Mouse (Mus musculus) liver, embryonic 15.5 days (tissue): ENCODE results near the gene Bik. TPM values are rescaled to one million over a fixed set of nuclear protein-coding genes. Genes with fewer than 3 reads are reported as not detected.
A peak's percentile ranks its signal among the peaks of the same experiment; 100 is the strongest.

Experiments
- ATAC-seq: fragments of 200-750 bp; cut with Nextera tagmentation; 2 replicates; pipeline ENCODE4 v1.8.0; 2017; ENCODE audit warnings: moderate number of reproducible peaks, mild to moderate bottlenecking, moderate library complexity; ENCODE audit not compliant: insufficient read depth
- H3K27ac ChIP-seq: fragments of 300-500 bp; sonication (generic); replicated peaks from 2 replicates; pipeline ENCODE4 v1.5.1; 2015; ENCODE audit warnings: mild to moderate bottlenecking, inconsistent platforms
- H3K27me3 ChIP-seq: fragments of 300-500 bp; sonication (generic); 2 replicates; pipeline ENCODE4 v1.6.1; 2015; ENCODE audit warnings: mild to moderate bottlenecking, inconsistent platforms
- H3K36me3 ChIP-seq: fragments of 300-500 bp; sonication (generic); replicated peaks from 2 replicates; pipeline ENCODE4 v1.6.1; 2015; ENCODE audit warnings: moderate library complexity, mild to moderate bottlenecking, inconsistent platforms
- H3K4me1 ChIP-seq: fragments of 300-500 bp; sonication (generic); replicated peaks from 2 replicates; pipeline ENCODE4 v1.6.1; 2015; ENCODE audit warnings: inconsistent platforms
- H3K4me2 ChIP-seq: fragments of 300-500 bp; sonication (generic); 2 replicates; pipeline ENCODE4 v1.6.1; 2015; ENCODE audit warnings: moderate library complexity, mild to moderate bottlenecking, inconsistent platforms
- H3K4me3 ChIP-seq: fragments of 300-500 bp; sonication (generic); replicated peaks from 2 replicates; pipeline ENCODE4 v1.5.1; 2015; ENCODE audit warnings: mild to moderate bottlenecking, inconsistent platforms
- H3K9ac ChIP-seq: fragments of 300-500 bp; sonication (generic); 2 replicates; pipeline ENCODE4 v1.6.1; 2015; ENCODE audit warnings: moderate library complexity, mild to moderate bottlenecking, inconsistent platforms
- H3K9me3 ChIP-seq: fragments of 300-500 bp; sonication (generic); replicated peaks from 2 replicates; pipeline ENCODE4 v1.6.1; 2016; ENCODE audit warnings: inconsistent platforms
- WGBS: fragments of 180-500 bp; shearing (Covaris S2); methylation state at CpG from one replicate; pipeline ENCODE4 v1.1.7; 2015; ENCODE audit warnings: mixed read lengths; ENCODE audit not compliant: insufficient replicate concordance; 5-methylcytosine and 5-hydroxymethylcytosine counted together
- polyA plus RNA-seq: library from polyadenylated mRNA; unstranded; fragments of >200 nt; fragmentation: Nextera tagmentation; extraction: Ambion mirVana; gene quantifications from 2 replicates; pipeline ENCODE4 v1.2.1, GENCODE M21; 2015

Gene Bik
- polyA plus RNA-seq, 1 experiment from 2014 or later: 1.9 TPM

GRCm38 (mm10) chr15:83568544-83568943 is 41.9 kb downstream of the Bik start:
- H3K9ac ChIP-seq: no peak overlapping the region
- H3K4me1 ChIP-seq: peaks cover 64% of the 10 kb centered on the region
- H3K4me3 ChIP-seq: no peak overlapping the region
- H3K27ac ChIP-seq: no peak overlapping the region
- peaks cover 19% of the 10 kb centered on the region for H3K36me3 ChIP-seq
- no peaks in the 10 kb centered on the region for H3K9me3 ChIP-seq
- no peak overlapping the region for H3K4me2 ChIP-seq
- no peak for ATAC-seq
- H3K27me3 ChIP-seq: no peaks in the 10 kb centered on the region
- 86% methylated on average over 5 of the region's 5 CpGs for WGBS

- Histone ChIP-seq H3K4me1 (peaks cover 54% of the 10 kb centered on the region), H3K9ac (no peak overlapping the region), H3K27ac (no peak overlapping the region), H3K36me3 (peaks cover 30% of the 10 kb centered on the region), H3K4me3 (no peak overlapping the region), H3K4me2 (no peak overlapping the region), H3K9me3 (no peaks in the 10 kb centered on the region), H3K27me3 (no peaks in the 10 kb centered on the region)
- 63% methylated on average over 11 of the region's 11 CpGs for WGBS
- ATAC-seq: no peak
These were observed 43.0 kb downstream of the Bik start for GRCm38 (mm10) chr15:83569682-83570081.

GRCm38 (mm10) chr15:83570641-83571040 is 44.0 kb downstream of the Bik start:
- no peak overlapping the region for H3K27ac ChIP-seq
- no peak for ATAC-seq
- H3K9me3 ChIP-seq: no peaks in the 10 kb centered on the region
- no peak overlapping the region for H3K9ac ChIP-seq
- H3K27me3 ChIP-seq: no peaks in the 10 kb centered on the region
- no peak overlapping the region for H3K4me3 ChIP-seq
- H3K4me2 ChIP-seq: no peak overlapping the region
- peaks cover 44% of the 10 kb centered on the region for H3K4me1 ChIP-seq
- peaks cover 40% of the 10 kb centered on the region for H3K36me3 ChIP-seq
- 60% methylated on average over 2 of the region's 2 CpGs for WGBS

GRCm38 (mm10) chr15:83571636-83572035 is 45.0 kb downstream of the Bik start:
- Histone ChIP-seq H3K4me1 (peaks cover 35% of the 10 kb centered on the region), H3K9ac (no peak overlapping the region), H3K27me3 (no peaks in the 10 kb centered on the region), H3K9me3 (no peaks in the 10 kb centered on the region), H3K4me3 (no peak overlapping the region), H3K27ac (0 out of 2 replicates have a peak overlapping the region, but pooled peaks have one; percentile 6), H3K4me2 (no peak overlapping the region), H3K36me3 (peaks cover 50% of the 10 kb centered on the region)
- ATAC-seq: no peak
- WGBS: 73% methylated on average over 5 of the region's 5 CpGs

GRCm38 (mm10) chr15:83572132-83572531 is 45.5 kb downstream of the Bik start:
- Histone ChIP-seq H3K4me1 (peaks cover 30% of the 10 kb centered on the region), H3K4me2 (no peak overlapping the region), H3K4me3 (no peak overlapping the region), H3K27me3 (no peaks in the 10 kb centered on the region), H3K9me3 (no peaks in the 10 kb centered on the region), H3K36me3 (peaks cover 55% of the 10 kb centered on the region), H3K27ac (no peak overlapping the region), H3K9ac (no peak overlapping the region)
- 75% methylated on average over 4 of the region's 4 CpGs for WGBS
- ATAC-seq: no peak

- H3K4me2 ChIP-seq: no peak overlapping the region
- H3K27ac ChIP-seq: no peak overlapping the region
- peaks cover 69% of the 10 kb centered on the region for H3K36me3 ChIP-seq
- H3K9me3 ChIP-seq: no peaks in the 10 kb centered on the region
- WGBS: 92% methylated on average over 12 of the region's 12 CpGs
- no peak overlapping the region for H3K4me3 ChIP-seq
- no peak for ATAC-seq
- no peak overlapping the region for H3K9ac ChIP-seq
- H3K27me3 ChIP-seq: no peaks in the 10 kb centered on the region
- H3K4me1 ChIP-seq: peaks cover 16% of the 10 kb centered on the region
These were observed 46.9 kb downstream of the Bik start for GRCm38 (mm10) chr15:83573606-83574005.

- ATAC-seq: no peak
- no peak overlapping the region for H3K4me2 ChIP-seq
- H3K4me1 ChIP-seq: peaks cover 4% of the 10 kb centered on the region; the same call in 1 of the 2 replicates
- 72% methylated on average over 6 of the region's 6 CpGs for WGBS
- no peak overlapping the region for H3K4me3 ChIP-seq
- no peak overlapping the region for H3K9ac ChIP-seq
- H3K27me3 ChIP-seq: no peaks in the 10 kb centered on the region
- no peaks in the 10 kb centered on the region for H3K9me3 ChIP-seq
- H3K36me3 ChIP-seq: peaks cover 82% of the 10 kb centered on the region
- H3K27ac ChIP-seq: no peak overlapping the region
These were observed 48.2 kb downstream of the Bik start for GRCm38 (mm10) chr15:83574731-83575351.

GRCm38 (mm10) chr15:83575543-83575942 is 48.9 kb downstream of the Bik start:
- ATAC-seq: no peak
- Histone ChIP-seq H3K36me3 (peaks cover 89% of the 10 kb centered on the region), H3K9ac (no peak overlapping the region), H3K4me2 (no peak overlapping the region), H3K27me3 (no peaks in the 10 kb centered on the region), H3K9me3 (no peaks in the 10 kb centered on the region), H3K4me3 (no peak overlapping the region), H3K4me1 (no peaks in the 10 kb centered on the region; the same call in 1 of the 2 replicates), H3K27ac (no peak overlapping the region)
- 82% methylated on average over 8 of the region's 8 CpGs for WGBS

GRCm38 (mm10) chr15:83576651-83577050 is 50.0 kb downstream of the Bik start:
- H3K4me1 ChIP-seq: no peaks in the 10 kb centered on the region; the same call in 1 of the 2 replicates
- H3K9ac ChIP-seq: no peak overlapping the region
- H3K36me3 ChIP-seq: peaks cover 96% of the 10 kb centered on the region
- H3K4me3 ChIP-seq: no peak overlapping the region
- H3K27me3 ChIP-seq: no peaks in the 10 kb centered on the region
- no peaks in the 10 kb centered on the region for H3K9me3 ChIP-seq
- no peak overlapping the region for H3K4me2 ChIP-seq
- ATAC-seq: no peak
- no peak overlapping the region for H3K27ac ChIP-seq
- WGBS: 85% methylated on average over 9 of the region's 9 CpGs

- no peaks in the 10 kb centered on the region for H3K27me3 ChIP-seq
- peaks cover 21% of the 10 kb centered on the region for H3K4me1 ChIP-seq
- no peaks in the 10 kb centered on the region for H3K9me3 ChIP-seq
- H3K36me3 ChIP-seq: peaks cover 99% of the 10 kb centered on the region
- no peak for ATAC-seq
- H3K4me2 ChIP-seq: no peak overlapping the region; the same call in 1 of the 2 replicates
- 86% methylated on average over 4 of the region's 4 CpGs for WGBS
- no peak overlapping the region for H3K9ac ChIP-seq
- peak overlapping the region; percentile 74; the same call in 1 of the 2 replicates for H3K27ac ChIP-seq
- no peak overlapping the region for H3K4me3 ChIP-seq
These were observed 56.3 kb downstream of the Bik start for GRCm38 (mm10) chr15:83582931-83583330.

- peaks cover 99% of the 10 kb centered on the region for H3K36me3 ChIP-seq
- peak overlapping the region; percentile 35; the same call in 1 of the 2 replicates for H3K9ac ChIP-seq
- H3K4me1 ChIP-seq: peaks cover 21% of the 10 kb centered on the region
- H3K27ac ChIP-seq: peak overlapping the region; percentile 74
- H3K4me2 ChIP-seq: peak overlapping the region; percentile 56
- ATAC-seq: peak; percentile 83
- no peaks in the 10 kb centered on the region for H3K9me3 ChIP-seq
- peak overlapping the region; percentile 10; the same call in 1 of the 2 replicates for H3K4me3 ChIP-seq
- WGBS: 57% methylated on average over 8 of the region's 8 CpGs
- no peaks in the 10 kb centered on the region for H3K27me3 ChIP-seq
These were observed 56.9 kb downstream of the Bik start for GRCm38 (mm10) chr15:83583419-83584156.
